Mouse (Mus musculus) layer of hippocampus, postnatal 10 days (tissue): ENCODE measurements around the gene Cip2a. TPM values are rescaled to one million over a fixed set of nuclear protein-coding genes. Genes with fewer than 3 reads are reported as not detected.

Source experiments
- DNase-seq, 2 experiments: peaks; one replicate each; pipeline ENCODE4 v3.0.0; 2021; ENCODE audit warnings: low spot score in 2 of 2
- long read RNA-seq: library from polyadenylated mRNA; stranded (forward); transcript quantifications from one replicate; pipeline ENCODE4 v2.0.0, GENCODE M21; 2023
- total RNA-seq, 2 experiments: library from RNA; stranded (reverse); gene quantifications; 2 replicates each; pipeline ENCODE4 v1.2.3; 2021

Cip2a gene
- total RNA-seq = 1 to 10 TPM; 4.4 to 5.0 TPM
- long read RNA-seq, partial matches to known transcripts = 0 of 1 reads
- long read RNA-seq, other reads (novel, unspliced or antisense) = 0 of 1 reads

- DNase-seq = peak; percentile 94 to 95
Measured at GRCm38 (mm10) chr16:48993559-48994342, at the start of gene Cip2a, which contains the start of gene Dzip3. Cip2a (plus strand) TSS chr16:48994185. Dzip3 (minus strand) TSS chr16:48994165.

- no peak for DNase-seq
Measured at GRCm38 (mm10) chr16:48972996-48973395, 21.0 kb upstream of the Cip2a start.

GRCm38 (mm10) chr16:48973548-48973947 is 20.4 kb upstream of the Cip2a start:
- DNase-seq = no peak

DNA sequence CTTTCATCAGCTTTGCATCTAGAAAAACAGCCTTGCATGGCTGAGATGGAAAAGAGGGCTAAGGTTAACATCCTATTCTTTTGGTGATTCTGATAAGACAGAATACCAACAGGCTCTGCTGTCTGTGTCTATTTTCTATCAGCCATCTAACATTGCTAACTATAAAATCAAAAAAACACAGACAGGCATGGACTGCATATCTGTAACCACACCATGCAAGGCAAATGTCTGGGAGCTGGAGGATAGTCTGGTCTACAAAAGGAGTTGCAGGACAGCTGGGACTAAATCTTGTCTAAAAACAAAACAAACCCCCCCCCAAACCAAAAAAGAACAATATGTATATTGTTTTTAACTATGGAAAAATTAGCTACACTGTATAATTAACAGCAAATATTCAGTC is 14.0 kb upstream of the Cip2a start:
- no peak for DNase-seq

- no peak for DNase-seq
Measured at GRCm38 (mm10) chr16:48985034-48985627, 8.9 kb upstream of the Cip2a start.

GRCm38 (mm10) chr16:48989700-48990099 is 4.3 kb upstream of the Cip2a start:
- DNase-seq = no peak

GRCm38 (mm10) chr16:48992437-48993230 is 1.4 kb upstream of the Cip2a start:
- DNase-seq = no peak

DNA sequence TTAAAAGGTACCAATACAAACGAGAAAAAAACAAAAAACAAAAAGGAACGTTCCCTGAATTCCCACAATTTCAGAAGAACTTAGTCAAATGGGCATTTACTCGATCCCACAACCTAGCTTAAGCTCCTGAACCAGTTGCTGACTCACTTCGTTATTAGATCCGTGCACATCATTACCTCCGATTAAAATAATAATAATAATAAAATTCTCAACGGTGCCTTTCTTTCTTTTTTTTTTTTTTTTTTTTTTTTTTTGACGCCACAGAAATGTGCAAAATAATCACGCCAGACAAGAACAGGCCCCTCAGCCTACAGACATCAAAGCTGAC is 790 bp upstream of the Cip2a start:
- DNase-seq = no peak

DNA sequence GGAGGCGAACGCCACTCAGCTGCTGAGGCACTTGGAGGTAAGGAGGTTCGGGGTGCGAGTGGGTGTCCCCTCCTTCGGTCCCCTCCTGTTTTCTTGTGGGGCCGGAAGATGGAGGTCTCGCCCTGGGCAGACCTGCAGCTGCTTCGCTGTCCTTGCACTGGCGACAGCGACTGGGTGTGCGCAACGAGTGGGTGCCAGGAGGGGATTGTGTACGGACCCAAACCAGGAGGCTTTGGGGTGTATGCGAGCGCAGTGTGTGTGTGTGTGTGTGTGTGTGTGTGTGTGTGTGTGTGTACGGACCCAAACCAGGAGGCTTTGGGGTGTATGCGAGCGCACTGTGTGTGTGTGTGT is 333 bp downstream of the Cip2a start:
- no peak for DNase-seq

DNA sequence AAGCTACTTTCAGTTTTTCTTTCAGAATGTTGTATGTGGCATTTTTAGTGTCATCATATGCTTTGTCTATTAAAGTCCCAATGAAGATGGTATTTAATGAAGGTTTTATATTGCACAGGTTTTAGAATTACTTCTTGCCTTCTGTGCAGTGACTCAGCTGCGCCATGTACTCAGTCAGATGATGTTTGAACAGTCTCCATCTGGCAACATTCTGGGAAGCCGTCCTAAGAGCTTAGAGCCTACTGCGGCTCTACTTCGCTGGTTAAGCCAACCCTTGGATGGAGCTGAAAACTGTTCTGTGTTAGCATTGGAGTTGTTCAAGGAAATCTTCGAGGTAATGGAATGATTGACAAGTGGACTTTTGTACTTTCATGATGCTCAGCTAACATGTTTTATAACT is 10.2 kb downstream of the Cip2a start:
- no peak for DNase-seq

DNA sequence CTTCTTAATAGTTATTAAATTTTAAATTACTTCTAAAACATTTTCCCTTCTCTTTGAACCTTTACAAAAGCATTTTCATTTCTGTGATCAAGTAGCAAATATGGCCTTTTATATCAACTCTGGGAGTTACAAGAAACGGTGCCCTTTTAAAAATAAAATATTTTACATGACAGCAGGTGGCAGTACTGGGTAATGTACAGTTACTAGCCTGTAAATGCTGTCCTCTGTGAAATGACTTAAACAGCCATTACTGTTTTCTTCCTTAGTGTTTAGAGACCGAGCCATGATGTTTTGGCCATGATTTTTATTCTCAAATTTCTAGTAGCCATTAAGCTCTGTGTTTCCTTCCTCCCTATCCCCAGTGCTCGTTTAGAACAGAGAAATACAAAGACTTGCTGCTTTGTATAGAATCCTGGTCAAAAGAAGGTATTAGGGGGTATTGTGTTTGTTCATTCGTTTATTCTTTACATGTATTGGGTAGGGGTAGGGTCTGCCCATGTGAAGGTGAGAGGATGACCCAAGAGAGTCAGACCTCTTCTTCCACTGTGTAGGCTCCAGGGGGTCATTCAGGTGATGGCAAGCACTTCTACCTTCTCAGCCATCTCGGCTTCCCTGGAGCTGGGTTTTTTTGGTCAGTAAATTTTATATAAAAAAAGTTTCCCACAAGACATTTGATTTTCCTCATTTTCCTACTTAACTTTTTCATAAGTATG is 22.8 kb downstream of the Cip2a start:
- DNase-seq = no peak

DNA sequence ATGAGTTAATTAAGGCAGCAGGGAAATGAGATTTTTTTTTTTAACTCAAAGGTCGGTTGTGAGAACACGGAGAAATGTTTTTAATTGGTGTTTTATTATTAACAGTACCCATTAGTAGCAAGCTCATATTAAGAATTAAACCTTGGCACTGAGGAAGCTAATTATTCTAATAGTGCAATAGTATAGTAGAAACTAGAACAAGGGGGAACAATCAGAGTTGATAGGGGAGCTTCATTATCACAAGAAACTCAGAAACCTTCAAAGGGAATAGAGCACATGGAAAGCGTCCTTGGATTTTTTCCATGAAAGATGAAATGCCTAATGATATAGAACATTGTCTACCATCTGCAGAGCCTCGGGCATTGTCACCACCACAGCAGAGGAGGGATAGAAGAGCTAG is 41.9 kb downstream of the Cip2a start:
- DNase-seq = no peak

GRCm38 (mm10) chr16:49037771-49038170 is 43.8 kb downstream of the Cip2a start:
- DNase-seq = no peak

DNA sequence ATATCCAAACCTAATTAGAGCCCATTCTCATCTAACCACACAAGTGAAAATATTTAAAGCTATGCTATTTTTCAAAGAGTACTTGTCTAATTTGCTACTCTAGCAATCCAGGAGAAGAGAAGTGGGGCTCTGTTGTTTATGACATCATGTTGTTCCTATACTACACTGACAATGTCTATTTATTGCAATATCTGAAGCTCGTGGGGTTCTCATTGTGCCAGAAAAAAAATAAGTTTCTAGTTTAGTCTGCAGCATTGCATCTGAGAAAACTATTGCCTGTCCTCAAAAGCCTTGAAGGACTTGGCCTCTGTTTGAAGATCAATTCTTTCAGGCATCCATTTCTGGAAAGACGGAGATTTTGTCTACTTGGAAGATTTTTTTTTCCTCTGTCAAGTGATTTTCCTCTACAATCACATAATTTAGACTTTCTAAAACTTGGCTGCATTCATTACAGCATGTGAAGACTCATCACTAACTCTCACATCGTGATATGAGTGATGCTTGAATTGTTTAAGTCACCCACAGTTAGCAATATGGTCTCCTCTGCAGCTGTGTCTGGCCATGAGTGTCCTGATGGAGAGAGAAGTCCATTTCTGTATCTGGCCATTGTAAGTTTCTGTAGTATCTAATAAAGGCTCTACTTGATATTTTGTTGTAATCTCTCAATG is 46.7 kb downstream of the Cip2a start:
- no peak for DNase-seq

- no peak for DNase-seq
Measured at GRCm38 (mm10) chr16:49049214-49049613, 55.2 kb downstream of the Cip2a start.

- no peak for DNase-seq
Measured at GRCm38 (mm10) chr16:49057186-49057585, 63.2 kb downstream of the Cip2a start, which contains the start of gene Myh15. Myh15 (plus strand) TSS chr16:49057486.

Other genes starting within 250 kb of the Cip2a start
- gene Trat1, start 222.2 kb upstream of the Cip2a start, total RNA-seq = under 1 TPM in 1 of 2 experiments, not detected in 1; 0.18 TPM
- gene Retnlb, start 177.3 kb upstream of the Cip2a start, total RNA-seq = not detected
- gene Retnla, start 151.6 kb upstream of the Cip2a start, total RNA-seq = not detected
- gene Retnlg, start 121.6 kb upstream of the Cip2a start, total RNA-seq = not detected
- 100 to 1,000 TPM in 1 of 2 experiments, 10 to 100 TPM in 1; 91.8 to 101 TPM for gene Dzip3, start within 50 bp of the Cip2a start, total RNA-seq
- under 1 TPM; 0.43 to 0.45 TPM for gene Myh15, start 63.3 kb downstream of the Cip2a start, total RNA-seq